Mouse (Mus musculus): ENCODE results near the gene Ccdc171.

- no peak for TF ChIP-seq POLR2A (IDR thresholded peaks at IDR 0.05; ENCODE audit: extremely low read depth, insufficient read depth, low read length)
- no peak for TF ChIP-seq CTCF (IDR thresholded peaks at IDR 0.05; ENCODE audit: low read depth, low read length)
Observed at GRCm38 (mm10) chr4:83853885-83854284, 328.5 kb downstream of the Ccdc171 start.

Data from liver, adult 2 months (tissue).